Mouse (Mus musculus) embryonic facial prominence, embryonic 15.5 days (tissue): ENCODE data around the gene Tap1. TPM values are rescaled to one million over a fixed set of nuclear protein-coding genes. Genes with fewer than 3 reads are reported as not detected.
A peak's percentile ranks its signal among the peaks of the same experiment; 100 is the strongest.

Experiments
- ATAC-seq: fragments of 200-750 bp; cut with Nextera tagmentation; 2 replicates; pipeline ENCODE4 v1.8.0; 2017; ENCODE audit warnings: low read depth, moderate TSS enrichment; ENCODE audit not compliant: insufficient number of reproducible peaks, low FRiP score, low TSS enrichment
- H3K27ac ChIP-seq: fragments of 300-500 bp; sonication (generic); replicated peaks from 2 replicates; pipeline ENCODE4 v1.5.1; 2015; ENCODE audit warnings: mild to moderate bottlenecking, inconsistent platforms
- H3K27me3 ChIP-seq: fragments of 300-500 bp; sonication (generic); 2 replicates; pipeline ENCODE4 v1.6.1; 2015; ENCODE audit warnings: inconsistent platforms
- H3K36me3 ChIP-seq: fragments of 300-500 bp; sonication (generic); 2 replicates; pipeline ENCODE4 v1.6.1; 2015; ENCODE audit warnings: mild to moderate bottlenecking, inconsistent platforms
- H3K4me1 ChIP-seq: fragments of 300-500 bp; sonication (generic); 2 replicates; pipeline ENCODE4 v1.6.1; 2015; ENCODE audit warnings: inconsistent platforms
- H3K4me2 ChIP-seq: fragments of 300-500 bp; sonication (generic); replicated peaks from 2 replicates; pipeline ENCODE4 v1.6.1; 2015; ENCODE audit warnings: mild to moderate bottlenecking, inconsistent platforms
- H3K4me3 ChIP-seq: fragments of 300-500 bp; sonication (generic); replicated peaks from 2 replicates; pipeline ENCODE4 v1.5.1; 2015; ENCODE audit warnings: mild to moderate bottlenecking, inconsistent platforms
- H3K9ac ChIP-seq: fragments of 300-500 bp; sonication (generic); 2 replicates; pipeline ENCODE4 v1.6.1; 2015; ENCODE audit warnings: inconsistent platforms
- H3K9me3 ChIP-seq: fragments of 300-500 bp; sonication (generic); replicated peaks from 2 replicates; pipeline ENCODE4 v1.6.1; 2016; ENCODE audit warnings: inconsistent platforms
- WGBS: fragments of 180-500 bp; shearing (Covaris S2); methylation state at CpG from one replicate; pipeline ENCODE4 v1.1.7; 2015; 5-methylcytosine and 5-hydroxymethylcytosine counted together
- polyA plus RNA-seq: library from polyadenylated mRNA; unstranded; fragments of >200 nt; fragmentation: Nextera tagmentation; extraction: Ambion mirVana; gene quantifications from 2 replicates; pipeline ENCODE4 v1.2.1, GENCODE M21; 2015

The Tap1 gene
- polyA plus RNA-seq, 1 experiment from 2014 or later = 11.9 TPM

- WGBS = 5% methylated on average over 41 of the region's 41 CpGs
- H3K36me3 ChIP-seq = no peaks in the 10 kb centered on the region
- peak within 1 kb of the TSS; percentile 76 for H3K4me2 ChIP-seq
- H3K9me3 ChIP-seq = no peaks in the 10 kb centered on the region
- peaks cover 10% of the 10 kb centered on the region for H3K4me1 ChIP-seq
- peaks cover 74% of the 10 kb centered on the region for H3K27me3 ChIP-seq
- H3K27ac ChIP-seq = no peak within 1 kb of the TSS
- H3K4me3 ChIP-seq = peak within 1 kb of the TSS; percentile 44
- peak; percentile 84 for ATAC-seq
- peak within 1 kb of the TSS; percentile 9; the same call in 1 of the 2 replicates for H3K9ac ChIP-seq
Observed at GRCm38 (mm10) chr17:34196941-34197894, 9.9 kb downstream of the Tap1 start, which contains the start of gene Psmb8. Gene Psmb8, plus strand, starts transcription at chr17:34197721.

- H3K9ac ChIP-seq = peak overlapping the region; percentile 9; the same call in 1 of the 2 replicates
Observed at GRCm38 (mm10) chr17:34197904-34198520, 10.7 kb downstream of the Tap1 start.

GRCm38 (mm10) chr17:34198521-34198912 is 11.2 kb downstream of the Tap1 start:
- peak overlapping the region; percentile 76 for H3K4me2 ChIP-seq
- 7% methylated on average over 11 of the region's 11 CpGs for WGBS
- peak overlapping the region; percentile 9; the same call in 1 of the 2 replicates for H3K9ac ChIP-seq
- H3K4me3 ChIP-seq = peak overlapping the region; percentile 44
- no peaks in the 10 kb centered on the region for H3K9me3 ChIP-seq
- peaks cover 66% of the 10 kb centered on the region for H3K27me3 ChIP-seq
- no peak for ATAC-seq
- H3K4me1 ChIP-seq = peaks cover 10% of the 10 kb centered on the region
- no peak overlapping the region for H3K27ac ChIP-seq
- H3K36me3 ChIP-seq = no peaks in the 10 kb centered on the region

More at GRCm38 (mm10) chr17:34197904-34198520, 10.7 kb downstream of the Tap1 start:
- H3K4me3 ChIP-seq = peak overlapping the region; percentile 44
- no peak for ATAC-seq
- no peaks in the 10 kb centered on the region for H3K36me3 ChIP-seq
- 2% methylated on average over 32 of the region's 32 CpGs for WGBS
- no peak overlapping the region for H3K27ac ChIP-seq
- peak overlapping the region; percentile 76 for H3K4me2 ChIP-seq
- peaks cover 10% of the 10 kb centered on the region for H3K4me1 ChIP-seq
- H3K27me3 ChIP-seq = peaks cover 68% of the 10 kb centered on the region
- H3K9me3 ChIP-seq = no peaks in the 10 kb centered on the region

GRCm38 (mm10) chr17:34199050-34199619 is 11.8 kb downstream of the Tap1 start:
- no peak overlapping the region for H3K4me3 ChIP-seq
- no peaks in the 10 kb centered on the region for H3K9me3 ChIP-seq
- no peaks in the 10 kb centered on the region for H3K36me3 ChIP-seq
- no peak overlapping the region for H3K9ac ChIP-seq
- no peak for ATAC-seq
- WGBS = 55% methylated on average over 12 of the region's 12 CpGs
- no peak overlapping the region for H3K4me2 ChIP-seq
- H3K27me3 ChIP-seq = peaks cover 64% of the 10 kb centered on the region
- no peak overlapping the region for H3K27ac ChIP-seq
- H3K4me1 ChIP-seq = peaks cover 10% of the 10 kb centered on the region

- Histone ChIP-seq H3K27ac (no peak overlapping the region), H3K36me3 (no peaks in the 10 kb centered on the region), H3K4me2 (no peak overlapping the region), H3K27me3 (peaks cover 62% of the 10 kb centered on the region), H3K4me1 (peaks cover 13% of the 10 kb centered on the region), H3K9me3 (no peaks in the 10 kb centered on the region), H3K9ac (no peak overlapping the region), H3K4me3 (no peak overlapping the region)
- WGBS = 78% methylated on average over 10 of the region's 10 CpGs
- no peak for ATAC-seq
Observed at GRCm38 (mm10) chr17:34200047-34200446, 12.7 kb downstream of the Tap1 start.

- Histone ChIP-seq H3K4me1 (peaks cover 18% of the 10 kb centered on the region), H3K9me3 (no peaks in the 10 kb centered on the region), H3K4me2 (no peak overlapping the region), H3K27ac (no peak overlapping the region), H3K27me3 (peaks cover 64% of the 10 kb centered on the region), H3K4me3 (no peak overlapping the region), H3K9ac (no peak overlapping the region), H3K36me3 (no peaks in the 10 kb centered on the region)
- no peak for ATAC-seq
- 86% methylated on average over 16 of the region's 16 CpGs for WGBS
Observed at GRCm38 (mm10) chr17:34200772-34201505, 13.6 kb downstream of the Tap1 start.

GRCm38 (mm10) chr17:34201506-34202055 is 14.2 kb downstream of the Tap1 start:
- Histone ChIP-seq H3K4me2 (no peak overlapping the region), H3K4me1 (peaks cover 18% of the 10 kb centered on the region), H3K36me3 (no peaks in the 10 kb centered on the region), H3K27ac (no peak overlapping the region), H3K9ac (no peak overlapping the region), H3K9me3 (no peaks in the 10 kb centered on the region), H3K27me3 (peaks cover 64% of the 10 kb centered on the region), H3K4me3 (no peak overlapping the region)
- no peak for ATAC-seq
- 66% methylated on average over 7 of the region's 7 CpGs for WGBS

GRCm38 (mm10) chr17:34202760-34203442 is 15.5 kb downstream of the Tap1 start:
- Histone ChIP-seq H3K9me3 (no peaks in the 10 kb centered on the region), H3K4me2 (no peak overlapping the region), H3K9ac (no peak overlapping the region), H3K4me1 (peaks cover 14% of the 10 kb centered on the region), H3K36me3 (no peaks in the 10 kb centered on the region), H3K4me3 (no peak overlapping the region), H3K27me3 (peaks cover 57% of the 10 kb centered on the region), H3K27ac (no peak overlapping the region)
- 0 out of 2 replicates have a peak, but pooled peaks have one; percentile 31 for ATAC-seq
- WGBS = 80% methylated on average over 4 of the region's 4 CpGs

- H3K4me1 ChIP-seq = peaks cover 8% of the 10 kb centered on the region
- no peak within 1 kb of the TSS for H3K27ac ChIP-seq
- peak within 1 kb of the TSS; percentile 62 for H3K4me3 ChIP-seq
- peak within 1 kb of the TSS; percentile 79 for H3K4me2 ChIP-seq
- no peaks in the 10 kb centered on the region for H3K9me3 ChIP-seq
- WGBS = 66% methylated on average over 5 of the region's 5 CpGs
- no peak for ATAC-seq
- peak within 1 kb of the TSS; percentile 35; the same call in 1 of the 2 replicates for H3K9ac ChIP-seq
- H3K36me3 ChIP-seq = no peaks in the 10 kb centered on the region
- H3K27me3 ChIP-seq = peaks cover 52% of the 10 kb centered on the region
Observed at GRCm38 (mm10) chr17:34203444-34203843, 16.1 kb downstream of the Tap1 start, which contains the start of gene Tap2. Gene Tap2, plus strand, starts transcription at chr17:34203527.
